Mouse (Mus musculus) adrenal gland, postnatal 36 days (tissue): ENCODE data around the gene Gm10073. TPM values are rescaled to one million over a fixed set of nuclear protein-coding genes. Genes with fewer than 3 reads are reported as not detected.
"Not testable (repeated sequence)": the region's sequence is repeated elsewhere in the genome, so short reads cannot be mapped to it uniquely, and the experiment has no call there.

Experiments used
- DNase-seq, 2 experiments: peaks; one replicate each; pipeline ENCODE4 v3.0.0; 2021; ENCODE audit warnings: mixed read lengths in 1 of 2
- long read RNA-seq, 2 experiments: library from polyadenylated mRNA; stranded (forward); transcript quantifications; one replicate each; pipeline ENCODE4 v2.0.0; 2021; ENCODE audit warnings: borderline sequencing depth in 2 of 2
- total RNA-seq, 2 experiments: library from RNA; stranded (reverse); gene quantifications; 2 replicates each; pipeline ENCODE4 v1.2.3; 2021

Gm10073 gene
- 100 to 1,000 TPM; 132 to 140 TPM for total RNA-seq
- long read RNA-seq, experiment 1, transcript Gm10073-201 (1 exons, 496 nt): major isoform, 7 of 7 reads
- long read RNA-seq, experiment 1, partial matches to known transcripts: 0 of 7 reads
- long read RNA-seq, experiment 1, other reads (novel, unspliced or antisense): 0 of 7 reads
- long read RNA-seq, experiment 2, transcript Gm10073-201 (1 exons, 496 nt): major isoform, 5 of 5 reads
- long read RNA-seq, experiment 2, partial matches to known transcripts: 0 of 5 reads
- long read RNA-seq, experiment 2, other reads (novel, unspliced or antisense): 0 of 5 reads

GRCm38 (mm10) chr8:106573168-106573567, at the start of gene Gm10073:
TSS of gene Gm10073 (minus strand) at chr8:106573461.
- not testable (repeated sequence) for DNase-seq

- DNase-seq: no peak
Observed at GRCm38 (mm10) chr8:106623016-106623415, 49.8 kb upstream of the Gm10073 start.

GRCm38 (mm10) chr8:106620488-106620887, 47.2 kb upstream of the Gm10073 start:
- no peak for DNase-seq

GRCm38 (mm10) chr8:106619549-106620245, 46.4 kb upstream of the Gm10073 start:
- DNase-seq: peak; percentile 25 to 61

GRCm38 (mm10) chr8:106618324-106618723, 45.1 kb upstream of the Gm10073 start:
- no peak for DNase-seq

- DNase-seq: no peak
Observed at GRCm38 (mm10) chr8:106617865-106618264, 44.6 kb upstream of the Gm10073 start.

- DNase-seq: no peak
Observed at GRCm38 (mm10) chr8:106617196-106617595, 43.9 kb upstream of the Gm10073 start.

GRCm38 (mm10) chr8:106616679-106617078, 43.4 kb upstream of the Gm10073 start:
- no peak for DNase-seq

GRCm38 (mm10) chr8:106615661-106616299, 42.5 kb upstream of the Gm10073 start:
- DNase-seq: no peak

- no peak for DNase-seq
Observed at GRCm38 (mm10) chr8:106614704-106615103, 41.4 kb upstream of the Gm10073 start.

- DNase-seq: no peak
Observed at GRCm38 (mm10) chr8:106612047-106612446, 38.8 kb upstream of the Gm10073 start.

GRCm38 (mm10) chr8:106610958-106611640, 37.8 kb upstream of the Gm10073 start:
- DNase-seq: no peak

GRCm38 (mm10) chr8:106609076-106609903, 36.0 kb upstream of the Gm10073 start:
- DNase-seq: no peak

GRCm38 (mm10) chr8:106608425-106608824, 35.2 kb upstream of the Gm10073 start:
- no peak for DNase-seq

- DNase-seq: not testable (repeated sequence)
Observed at GRCm38 (mm10) chr8:106607783-106608182, 34.5 kb upstream of the Gm10073 start.

- DNase-seq: no peak
Observed at GRCm38 (mm10) chr8:106606601-106607145, 33.4 kb upstream of the Gm10073 start.

GRCm38 (mm10) chr8:106606121-106606520, 32.9 kb upstream of the Gm10073 start:
- no peak for DNase-seq

GRCm38 (mm10) chr8:106605657-106606056, 32.4 kb upstream of the Gm10073 start:
- DNase-seq: no peak

GRCm38 (mm10) chr8:106603933-106604332, 30.7 kb upstream of the Gm10073 start:
- no peak for DNase-seq

- peak; percentile 32 to 49 for DNase-seq
Observed at GRCm38 (mm10) chr8:106603131-106603819, 30.0 kb upstream of the Gm10073 start, which contains the start of gene Cdh1. TSS of gene Cdh1 (plus strand) at chr8:106603351.
